Mouse (Mus musculus) lung, embryonic 14.5 days (tissue): Measurements from ENCODE around the gene Slc35f6. TPM values are rescaled to one million over a fixed set of nuclear protein-coding genes. Genes with fewer than 3 reads are reported as not detected.

Source experiments
- ATAC-seq: fragments of 200-750 bp; cut with Nextera tagmentation; 2 replicates; pipeline ENCODE4 v1.8.0; 2017; ENCODE audit warnings: mild to moderate bottlenecking, moderate TSS enrichment, moderate library complexity; ENCODE audit not compliant: insufficient read depth
- DNase-seq: peaks from one replicate; pipeline ENCODE4 v3.0.0-alpha.2; 2015
- H3K27ac ChIP-seq: fragments of 300-500 bp; sonication (generic); 2 replicates; pipeline ENCODE4 v1.5.1; 2014; ENCODE audit warnings: low read depth, mild to moderate bottlenecking, moderate library complexity
- H3K27me3 ChIP-seq: fragments of 300-500 bp; sonication (generic); 2 replicates; pipeline ENCODE4 v1.6.1; 2014; ENCODE audit warnings: low read length, control low read depth; ENCODE audit not compliant: insufficient read depth
- H3K36me3 ChIP-seq: fragments of 300-500 bp; sonication (generic); 2 replicates; pipeline ENCODE4 v1.6.1; 2014; ENCODE audit warnings: control low read depth; ENCODE audit not compliant: insufficient read depth
- H3K4me1 ChIP-seq: fragments of 300-500 bp; sonication (generic); 2 replicates; pipeline ENCODE4 v1.6.1; 2014; ENCODE audit warnings: antibody characterized with exemption, control low read depth; ENCODE audit not compliant: insufficient read depth
- H3K4me2 ChIP-seq: fragments of 300-500 bp; sonication (generic); 2 replicates; pipeline ENCODE4 v1.6.1; 2014; ENCODE audit warnings: mild to moderate bottlenecking
- H3K4me3 ChIP-seq: fragments of 300-500 bp; sonication (generic); 2 replicates; pipeline ENCODE4 v1.5.1; 2014; ENCODE audit warnings: low read depth, low read length
- H3K9ac ChIP-seq: fragments of 300-500 bp; sonication (generic); 2 replicates; pipeline ENCODE4 v1.6.1; 2014
- H3K9me3 ChIP-seq: fragments of 300-500 bp; sonication (generic); 2 replicates; pipeline ENCODE4 v1.6.1; 2016; ENCODE audit warnings: low read depth, low read length, control low read depth
- CTCF ChIP-seq: IDR thresholded peaks from 2 replicates; pipeline ENCODE4 v1.5.1; 2016; ENCODE audit warnings: antibody characterized with exemption, low read depth
- WGBS: fragments of 180-500 bp; shearing (Covaris S2); extraction: QIAGEN DNeasy Blood & Tissue Kit; methylation state at CpG from one replicate; pipeline ENCODE4 v1.1.7; 2014; 5-methylcytosine and 5-hydroxymethylcytosine counted together
- polyA plus RNA-seq: library from polyadenylated mRNA; unstranded; fragments of >200 nt; fragmentation: Nextera tagmentation; extraction: Ambion mirVana; gene quantifications from 2 replicates; pipeline ENCODE4 v1.2.1, GENCODE M21; 2014

Gene Slc35f6
- polyA plus RNA-seq, 1 experiment from 2014 or later = 27.6 TPM

GRCm38 (mm10) chr5:30638041-30638440 lies 9.7 kb upstream of the Slc35f6 start:
- peak; percentile 92 for DNase-seq
- H3K4me1 ChIP-seq = no peaks in the 10 kb centered on the region
- H3K4me2 ChIP-seq = no peak overlapping the region
- no peaks in the 10 kb centered on the region for H3K9me3 ChIP-seq
- no peaks in the 10 kb centered on the region for H3K36me3 ChIP-seq
- peak; percentile 70; the same call in 1 of the 2 replicates for ATAC-seq
- WGBS = 4% methylated on average over 6 of the region's 6 CpGs
- H3K4me3 ChIP-seq = no peak overlapping the region
- no peak overlapping the region for H3K27ac ChIP-seq
- H3K9ac ChIP-seq = no peak overlapping the region
- peak; percentile 95 for TF ChIP-seq CTCF
- no peaks in the 10 kb centered on the region for H3K27me3 ChIP-seq

- Histone ChIP-seq H3K27me3 (no peaks in the 10 kb centered on the region), H3K4me1 (no peaks in the 10 kb centered on the region), H3K9ac (no peak overlapping the region), H3K36me3 (no peaks in the 10 kb centered on the region), H3K27ac (no peak overlapping the region), H3K4me3 (no peak overlapping the region), H3K9me3 (no peaks in the 10 kb centered on the region), H3K4me2 (no peak overlapping the region)
- 30% methylated on average over 5 of the region's 5 CpGs for WGBS
- DNase-seq = no peak
- ATAC-seq = no peak
- TF ChIP-seq CTCF = no peak
These were observed 4.1 kb upstream of the Slc35f6 start for GRCm38 (mm10) chr5:30643477-30644179.

GRCm38 (mm10) chr5:30646036-30646435 lies 1.7 kb upstream of the Slc35f6 start:
- WGBS = 41% methylated on average over 2 of the region's 2 CpGs
- Histone ChIP-seq H3K36me3 (no peaks in the 10 kb centered on the region), H3K9ac (no peak overlapping the region), H3K4me3 (no peak overlapping the region), H3K27me3 (no peaks in the 10 kb centered on the region), H3K9me3 (no peaks in the 10 kb centered on the region), H3K27ac (no peak overlapping the region), H3K4me2 (no peak overlapping the region), H3K4me1 (no peaks in the 10 kb centered on the region)
- peak; percentile 25 for DNase-seq
- no peak for TF ChIP-seq CTCF
- ATAC-seq = no peak

- H3K4me3 ChIP-seq = peak overlapping the region; percentile 83
- WGBS = 8% methylated on average over 9 of the region's 9 CpGs
- DNase-seq (no peak), ATAC-seq (peak; percentile 33)
- H3K27ac ChIP-seq = peak overlapping the region; percentile 39; the same call in 1 of the 2 replicates
- H3K9ac ChIP-seq = peak overlapping the region; percentile 74
- no peaks in the 10 kb centered on the region for H3K9me3 ChIP-seq
- peak overlapping the region; percentile 93 for H3K4me2 ChIP-seq
- no peaks in the 10 kb centered on the region for H3K36me3 ChIP-seq
- H3K4me1 ChIP-seq = no peaks in the 10 kb centered on the region
- no peak for TF ChIP-seq CTCF
- no peaks in the 10 kb centered on the region for H3K27me3 ChIP-seq
These were observed 337 bp upstream of the Slc35f6 start for GRCm38 (mm10) chr5:30647396-30647795.

GRCm38 (mm10) chr5:30649558-30649957 lies 1.8 kb downstream of the Slc35f6 start:
- 49% methylated on average over 4 of the region's 4 CpGs for WGBS
- H3K27ac ChIP-seq = no peak overlapping the region
- peak overlapping the region; percentile 93; the same call in 1 of the 2 replicates for H3K4me2 ChIP-seq
- H3K9me3 ChIP-seq = no peaks in the 10 kb centered on the region
- no peak for ATAC-seq
- no peaks in the 10 kb centered on the region for H3K27me3 ChIP-seq
- peaks cover under 1% of the 10 kb centered on the region; the same call in 1 of the 2 replicates for H3K36me3 ChIP-seq
- H3K9ac ChIP-seq = no peak overlapping the region
- no peak overlapping the region for H3K4me3 ChIP-seq
- H3K4me1 ChIP-seq = no peaks in the 10 kb centered on the region
- DNase-seq = no peak
- TF ChIP-seq CTCF = no peak

- H3K4me1 ChIP-seq = no peaks in the 10 kb centered on the region
- TF ChIP-seq CTCF = no peak
- no peaks in the 10 kb centered on the region for H3K27me3 ChIP-seq
- WGBS = 80% methylated on average over 3 of the region's 3 CpGs
- H3K9ac ChIP-seq = no peak overlapping the region
- H3K36me3 ChIP-seq = peaks cover 9% of the 10 kb centered on the region; the same call in 1 of the 2 replicates
- no peak for DNase-seq
- no peak overlapping the region for H3K27ac ChIP-seq
- H3K4me2 ChIP-seq = no peak overlapping the region
- H3K9me3 ChIP-seq = no peaks in the 10 kb centered on the region
- H3K4me3 ChIP-seq = no peak overlapping the region
- no peak for ATAC-seq
These were observed 3.0 kb downstream of the Slc35f6 start for GRCm38 (mm10) chr5:30650756-30651155.

GRCm38 (mm10) chr5:30651554-30651953 lies 3.8 kb downstream of the Slc35f6 start:
- no peak for DNase-seq
- WGBS = 85% methylated on average over 3 of the region's 3 CpGs

More at GRCm38 (mm10) chr5:30651554-30651953, 3.8 kb downstream of the Slc35f6 start:
- no peaks in the 10 kb centered on the region for H3K27me3 ChIP-seq
- no peak overlapping the region for H3K27ac ChIP-seq
- no peak for TF ChIP-seq CTCF
- H3K4me3 ChIP-seq = no peak overlapping the region
- no peak overlapping the region for H3K9ac ChIP-seq
- peaks cover 16% of the 10 kb centered on the region; the same call in 1 of the 2 replicates for H3K36me3 ChIP-seq
- no peaks in the 10 kb centered on the region for H3K9me3 ChIP-seq
- no peaks in the 10 kb centered on the region for H3K4me1 ChIP-seq
- no peak for ATAC-seq
- H3K4me2 ChIP-seq = no peak overlapping the region
